Mouse (Mus musculus) heart, postnatal 4 days (tissue): ENCODE results near the gene Bicral. TPM values are rescaled to one million over a fixed set of nuclear protein-coding genes. Genes with fewer than 3 reads are reported as not detected.

Source experiments
- DNase-seq: peaks from one replicate; pipeline ENCODE4 v3.0.0; 2021
- total RNA-seq, 2 experiments: library from RNA; stranded (reverse); gene quantifications; 2 replicates each; pipeline ENCODE4 v1.2.3; 2021

Gene Bicral
- total RNA-seq, 2 experiments from 2014 or later = 11.8 to 14.0 TPM

DNA sequence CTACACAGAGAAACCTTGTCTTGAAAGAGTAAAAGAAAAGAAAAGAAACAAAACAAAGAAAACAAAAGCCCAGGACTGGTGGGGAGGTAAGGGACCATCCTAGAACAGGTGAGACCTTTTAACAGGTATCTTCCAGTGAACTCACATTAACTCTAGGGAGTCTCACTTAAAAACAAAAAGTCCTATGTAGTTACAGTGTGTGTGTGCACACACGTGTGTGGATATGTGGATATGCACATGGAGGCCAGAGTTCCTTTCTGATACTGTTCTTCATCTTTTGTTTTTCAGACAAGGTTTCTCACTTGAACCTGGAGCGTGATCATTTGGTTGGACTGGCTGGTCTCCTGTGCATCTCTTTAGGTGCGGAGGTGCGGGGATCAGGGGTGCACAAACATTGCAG, 107.7 kb downstream of the Bicral start:
- no peak for DNase-seq

DNA sequence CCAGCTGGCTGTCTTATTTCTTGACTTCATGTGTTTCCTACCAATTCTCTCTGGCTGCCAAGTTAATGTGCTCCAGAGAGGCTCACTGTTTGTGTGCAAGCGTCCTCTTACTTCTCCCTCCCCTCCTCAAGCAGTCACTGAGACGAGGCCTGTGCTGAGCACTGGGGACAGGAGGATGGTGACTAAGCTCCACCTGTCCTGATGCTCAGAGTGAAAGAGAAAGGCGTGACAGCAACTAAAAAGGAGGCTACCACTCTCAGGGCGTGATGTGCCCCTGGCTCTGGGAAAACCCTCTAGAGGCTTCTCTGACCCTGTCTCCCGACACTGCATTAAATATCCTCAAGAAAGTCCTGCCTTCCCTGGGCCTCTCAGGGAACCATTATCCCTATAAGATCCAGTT, 109.0 kb downstream of the Bicral start:
- no peak for DNase-seq

Other genes with a start within 250 kb of the Bicral start
- gene Ptk7, start 229.0 kb downstream of the Bicral start, total RNA-seq = 10 to 100 TPM; 34.8 to 36.2 TPM
- 10 to 100 TPM; 18.9 TPM for gene Klc4, start 212.5 kb downstream of the Bicral start, total RNA-seq
- 100 to 1,000 TPM; 107 to 109 TPM for gene Mrpl2, start 212.3 kb downstream of the Bicral start, total RNA-seq
- 10 to 100 TPM; 65.5 to 66.6 TPM for gene Cul7, start 208.1 kb downstream of the Bicral start, total RNA-seq
- 10 to 100 TPM; 16.7 TPM for gene Rrp36, start 184.1 kb downstream of the Bicral start, total RNA-seq
- gene Mea1, start 179.7 kb downstream of the Bicral start, total RNA-seq = 10 to 100 TPM; 62.9 to 66.8 TPM
- 100 to 1,000 TPM; 138 to 140 TPM for gene Klhdc3, start 177.6 kb downstream of the Bicral start, total RNA-seq
- gene Ppp2r5d, start 153.4 kb downstream of the Bicral start, total RNA-seq = 10 to 100 TPM; 41.5 to 42.9 TPM
- 10 to 100 TPM; 12.0 to 14.4 TPM for gene Pex6, start 147.0 kb downstream of the Bicral start, total RNA-seq
- gene Gnmt, start 129.3 kb downstream of the Bicral start, total RNA-seq = under 1 TPM; 0.55 to 0.74 TPM
- gene Cnpy3, start 106.3 kb downstream of the Bicral start, total RNA-seq = 10 to 100 TPM; 29.4 to 29.7 TPM
- not detected for gene Ptcra, start 94.8 kb downstream of the Bicral start, total RNA-seq
- 10 to 100 TPM; 28.6 to 29.9 TPM for gene 2310039H08Rik, start 85.8 kb downstream of the Bicral start, total RNA-seq
- 10 to 100 TPM; 69.6 to 71.9 TPM for gene Rpl7l1, start 75.8 kb downstream of the Bicral start, total RNA-seq
- gene Tbcc, start 32.2 kb upstream of the Bicral start, total RNA-seq = 10 to 100 TPM; 23.5 to 26.2 TPM
- gene Prph2, start 52.0 kb upstream of the Bicral start, total RNA-seq = not detected
- gene Ubr2, start 152.1 kb upstream of the Bicral start, total RNA-seq = 10 to 100 TPM; 44.9 to 49.5 TPM